Mouse (Mus musculus): ENCODE data around the gene Rps3a1. TPM values are rescaled to one million over a fixed set of nuclear protein-coding genes. Genes with fewer than 3 reads are reported as not detected.

Rps3a1 gene
- polyA plus RNA-seq, 1 experiment from 2014 or later, result 722 TPM

GRCm38 (mm10) chr3:86139660-86140059 lies 2.8 kb downstream of the Rps3a1 start:
- H3K4me2 ChIP-seq (replicated peaks), result no peak overlapping the region
- no peaks in the 10 kb centered on the region for H3K9me3 ChIP-seq
- no peak overlapping the region for H3K9ac ChIP-seq (replicated peaks)
- no peak overlapping the region for H3K27ac ChIP-seq
- H3K36me3 ChIP-seq, result peaks cover 59% of the 10 kb centered on the region
- no peak overlapping the region for H3K4me3 ChIP-seq (replicated peaks)
- H3K27me3 ChIP-seq, result no peaks in the 10 kb centered on the region
- 98% methylated on average over 4 of the region's 4 CpGs for WGBS
- ATAC-seq, result no peak
- H3K4me1 ChIP-seq (replicated peaks), result peaks cover 19% of the 10 kb centered on the region

- Histone ChIP-seq H3K4me2 (replicated peaks) (no peak overlapping the region), H3K27me3 (no peaks in the 10 kb centered on the region), H3K27ac (no peak overlapping the region), H3K9ac (replicated peaks) (no peak overlapping the region), H3K4me3 (replicated peaks) (no peak overlapping the region), H3K9me3 (no peaks in the 10 kb centered on the region), H3K36me3 (peaks cover 59% of the 10 kb centered on the region), H3K4me1 (replicated peaks) (peaks cover 15% of the 10 kb centered on the region)
- no peak for ATAC-seq
- WGBS, result 91% methylated on average over 6 of the region's 6 CpGs
Measured at GRCm38 (mm10) chr3:86136936-86137574, 5.4 kb downstream of the Rps3a1 start.

- WGBS, result 94% methylated on average over 6 of the region's 6 CpGs
- Histone ChIP-seq H3K4me1 (replicated peaks) (peaks cover 8% of the 10 kb centered on the region), H3K36me3 (peaks cover 59% of the 10 kb centered on the region), H3K27ac (no peak overlapping the region), H3K9ac (replicated peaks) (no peak overlapping the region), H3K9me3 (no peaks in the 10 kb centered on the region), H3K27me3 (no peaks in the 10 kb centered on the region), H3K4me2 (replicated peaks) (no peak overlapping the region), H3K4me3 (replicated peaks) (no peak overlapping the region)
- peak; percentile 24; the same call in 1 of the 2 replicates for ATAC-seq
Measured at GRCm38 (mm10) chr3:86135886-86136563, 6.5 kb downstream of the Rps3a1 start.

- H3K27me3 ChIP-seq, result no peaks in the 10 kb centered on the region
- no peak for ATAC-seq
- peaks cover 51% of the 10 kb centered on the region for H3K36me3 ChIP-seq
- 94% methylated on average over 6 of the region's 6 CpGs for WGBS
- no peak overlapping the region for H3K27ac ChIP-seq
- no peaks in the 10 kb centered on the region for H3K9me3 ChIP-seq
- no peak overlapping the region for H3K9ac ChIP-seq (replicated peaks)
- H3K4me3 ChIP-seq (replicated peaks), result no peak overlapping the region
- no peak overlapping the region for H3K4me2 ChIP-seq (replicated peaks)
- H3K4me1 ChIP-seq (replicated peaks), result no peaks in the 10 kb centered on the region
Measured at GRCm38 (mm10) chr3:86134939-86135638, 7.4 kb downstream of the Rps3a1 start.

GRCm38 (mm10) chr3:86129757-86130156 lies 12.7 kb downstream of the Rps3a1 start:
- Histone ChIP-seq H3K4me1 (replicated peaks) (no peaks in the 10 kb centered on the region), H3K27me3 (no peaks in the 10 kb centered on the region), H3K4me2 (replicated peaks) (no peak overlapping the region), H3K4me3 (replicated peaks) (no peak overlapping the region), H3K9ac (replicated peaks) (no peak overlapping the region), H3K27ac (no peak overlapping the region), H3K9me3 (no peaks in the 10 kb centered on the region), H3K36me3 (no peaks in the 10 kb centered on the region)
- ATAC-seq, result 0 out of 2 replicates have a peak, but pooled peaks have one; percentile 48
- WGBS, result 15% methylated on average over 6 of the region's 6 CpGs

- Histone ChIP-seq H3K4me1 (replicated peaks) (peaks cover 7% of the 10 kb centered on the region), H3K9ac (replicated peaks) (no peak overlapping the region), H3K4me2 (replicated peaks) (no peak overlapping the region), H3K9me3 (no peaks in the 10 kb centered on the region), H3K27ac (no peak overlapping the region), H3K36me3 (no peaks in the 10 kb centered on the region), H3K4me3 (replicated peaks) (no peak overlapping the region), H3K27me3 (no peaks in the 10 kb centered on the region)
- no peak for ATAC-seq
- 94% methylated on average over 8 of the region's 8 CpGs for WGBS
Measured at GRCm38 (mm10) chr3:86123251-86123746, 19.2 kb downstream of the Rps3a1 start.

- Histone ChIP-seq H3K36me3 (no peaks in the 10 kb centered on the region), H3K4me3 (replicated peaks) (no peak overlapping the region), H3K9ac (replicated peaks) (no peak overlapping the region), H3K4me2 (replicated peaks) (no peak overlapping the region), H3K27ac (no peak overlapping the region), H3K4me1 (replicated peaks) (peaks cover 7% of the 10 kb centered on the region), H3K27me3 (no peaks in the 10 kb centered on the region), H3K9me3 (no peaks in the 10 kb centered on the region)
- ATAC-seq, result no peak
Measured at GRCm38 (mm10) chr3:86122156-86122555, 20.3 kb downstream of the Rps3a1 start.

- Histone ChIP-seq H3K4me3 (replicated peaks) (no peak overlapping the region), H3K4me2 (replicated peaks) (no peak overlapping the region), H3K4me1 (replicated peaks) (peaks cover 7% of the 10 kb centered on the region), H3K27me3 (no peaks in the 10 kb centered on the region), H3K36me3 (peaks cover 3% of the 10 kb centered on the region), H3K27ac (peak overlapping the region; percentile 5; the same call in 1 of the 2 replicates), H3K9me3 (no peaks in the 10 kb centered on the region), H3K9ac (replicated peaks) (no peak overlapping the region)
- WGBS, result 66% methylated on average over 16 of the region's 16 CpGs
- ATAC-seq, result no peak
Measured at GRCm38 (mm10) chr3:86119237-86119932, 23.1 kb downstream of the Rps3a1 start.

- no peak overlapping the region for H3K4me3 ChIP-seq (replicated peaks)
- H3K27ac ChIP-seq, result no peak overlapping the region
- peaks cover 3% of the 10 kb centered on the region for H3K36me3 ChIP-seq
- H3K4me2 ChIP-seq (replicated peaks), result no peak overlapping the region
- no peak for ATAC-seq
- H3K9ac ChIP-seq (replicated peaks), result no peak overlapping the region
- H3K27me3 ChIP-seq, result no peaks in the 10 kb centered on the region
- H3K4me1 ChIP-seq (replicated peaks), result peaks cover 12% of the 10 kb centered on the region
- 87% methylated on average over 4 of the region's 4 CpGs for WGBS
- no peaks in the 10 kb centered on the region for H3K9me3 ChIP-seq
Measured at GRCm38 (mm10) chr3:86116951-86117350, 25.6 kb downstream of the Rps3a1 start.

- no peak overlapping the region for H3K27ac ChIP-seq
- no peaks in the 10 kb centered on the region for H3K9me3 ChIP-seq
- ATAC-seq, result no peak
- no peak overlapping the region for H3K9ac ChIP-seq (replicated peaks)
- peaks cover 3% of the 10 kb centered on the region for H3K36me3 ChIP-seq
- no peak overlapping the region for H3K4me3 ChIP-seq (replicated peaks)
- peaks cover 14% of the 10 kb centered on the region for H3K4me1 ChIP-seq (replicated peaks)
- no peak overlapping the region for H3K4me2 ChIP-seq (replicated peaks)
- H3K27me3 ChIP-seq, result no peaks in the 10 kb centered on the region
- 80% methylated on average over 12 of the region's 12 CpGs for WGBS
Measured at GRCm38 (mm10) chr3:86114659-86115338, 27.7 kb downstream of the Rps3a1 start.

- Histone ChIP-seq H3K9me3 (no peaks in the 10 kb centered on the region), H3K27me3 (no peaks in the 10 kb centered on the region)
- no peak for ATAC-seq
Measured at GRCm38 (mm10) chr3:86112766-86113165, 29.7 kb downstream of the Rps3a1 start.

More at GRCm38 (mm10) chr3:86112766-86113165, 29.7 kb downstream of the Rps3a1 start:
- WGBS, result 74% methylated on average over 7 of the region's 7 CpGs
- Histone ChIP-seq H3K36me3 (peaks cover 3% of the 10 kb centered on the region), H3K4me3 (replicated peaks) (no peak overlapping the region), H3K9ac (replicated peaks) (no peak overlapping the region), H3K4me2 (replicated peaks) (no peak overlapping the region), H3K27ac (no peak overlapping the region), H3K4me1 (replicated peaks) (peaks cover 8% of the 10 kb centered on the region; the same call in 1 of the 2 replicates)

Data from midbrain, embryonic 13.5 days (tissue).